Mouse (Mus musculus): ENCODE measurements around the gene Zfp358. TPM values are rescaled to one million over a fixed set of nuclear protein-coding genes. Genes with fewer than 3 reads are reported as not detected.

Zfp358 gene
- total and polyA plus RNA-seq, 3 experiments: 24.9 to 51.3 (median 30.7) TPM

- no peak overlapping the region for H3K4me3 ChIP-seq
- no peak overlapping the region for H3K9ac ChIP-seq (ENCODE audit: low read depth, low read length)
- no peak for DNase-seq
- H3K27me3 ChIP-seq (ENCODE audit: control insufficient read depth, insufficient read depth, low read length): no peaks in the 10 kb centered on the region
- H3K36me3 ChIP-seq (ENCODE audit: control insufficient read depth, insufficient read depth, low read length): no peaks in the 10 kb centered on the region
- intact Hi-C loops (cut with DNase I): no loop called here
- peaks cover 4% of the 10 kb centered on the region for H3K79me2 ChIP-seq (replicated peaks; ENCODE audit: control insufficient read depth, insufficient read depth, low read length)
- WGBS: 94% methylated on average over 44 of the region's 44 CpGs
- no peaks in the 10 kb centered on the region for H3K4me1 ChIP-seq (ENCODE audit: control insufficient read depth, insufficient read depth, low read length)
- H3K27ac ChIP-seq: no peak overlapping the region
- TF ChIP-seq POLR2A (IDR thresholded peaks at IDR 0.05; ENCODE audit: insufficient read depth, low read depth, low read length) (no peak), CTCF (IDR thresholded peaks at IDR 0.05) (no peak), EP300 (IDR thresholded peaks at IDR 0.05; ENCODE audit: insufficient read depth, low read depth, low read length) (no peak)
Measured at GRCm38 (mm10) chr8:3495578-3496427, 2.9 kb downstream of the Zfp358 start.

- H3K36me3 ChIP-seq (ENCODE audit: control insufficient read depth, insufficient read depth, low read length): no peaks in the 10 kb centered on the region
- H3K27me3 ChIP-seq (ENCODE audit: control insufficient read depth, insufficient read depth, low read length): no peaks in the 10 kb centered on the region
- TF ChIP-seq EP300 (IDR thresholded peaks at IDR 0.05; ENCODE audit: insufficient read depth, low read depth, low read length): no peak
- no peak for TF ChIP-seq CTCF (IDR thresholded peaks at IDR 0.05)
- TF ChIP-seq POLR2A (IDR thresholded peaks at IDR 0.05; ENCODE audit: insufficient read depth, low read depth, low read length): no peak
- intact Hi-C loops (cut with DNase I): no loop called here
- H3K27ac ChIP-seq: no peak overlapping the region
- peaks cover 2% of the 10 kb centered on the region for H3K4me1 ChIP-seq (ENCODE audit: control insufficient read depth, insufficient read depth, low read length)
- no peak overlapping the region for H3K4me3 ChIP-seq
- DNase-seq: no peak
- no peak overlapping the region for H3K9ac ChIP-seq (ENCODE audit: low read depth, low read length)
- H3K79me2 ChIP-seq (replicated peaks; ENCODE audit: control insufficient read depth, insufficient read depth, low read length): peaks cover 4% of the 10 kb centered on the region
- WGBS: 91% methylated on average over 15 of the region's 15 CpGs
Measured at GRCm38 (mm10) chr8:3496428-3496748, 3.5 kb downstream of the Zfp358 start.

GRCm38 (mm10) chr8:3498583-3498982 is 5.6 kb downstream of the Zfp358 start:
- H3K27me3 ChIP-seq (ENCODE audit: control insufficient read depth, insufficient read depth, low read length): no peaks in the 10 kb centered on the region

GRCm38 (mm10) chr8:3499751-3500150 is 6.8 kb downstream of the Zfp358 start:
- intact Hi-C loops (cut with DNase I): loop anchor here (1.0 kb wide), 1 partner anchor 17 kb away; no protein-coding TSS in a partner anchor
- H3K27me3 ChIP-seq (ENCODE audit: control insufficient read depth, insufficient read depth, low read length): no peaks in the 10 kb centered on the region
- H3K4me1 ChIP-seq (ENCODE audit: control insufficient read depth, insufficient read depth, low read length): peaks cover 2% of the 10 kb centered on the region
- peaks cover 1% of the 10 kb centered on the region; the same call in 1 of the 2 replicates for H3K79me2 ChIP-seq (replicated peaks; ENCODE audit: control insufficient read depth, insufficient read depth, low read length)
- H3K4me3 ChIP-seq: peak overlapping the region; percentile 87
- no peaks in the 10 kb centered on the region for H3K36me3 ChIP-seq (ENCODE audit: control insufficient read depth, insufficient read depth, low read length)
- H3K9ac ChIP-seq (ENCODE audit: low read depth, low read length): peak overlapping the region; percentile 85
- TF ChIP-seq EP300 (IDR thresholded peaks at IDR 0.05; ENCODE audit: insufficient read depth, low read depth, low read length) (no peak), POLR2A (IDR thresholded peaks at IDR 0.05; ENCODE audit: insufficient read depth, low read depth, low read length) (no peak), CTCF (IDR thresholded peaks at IDR 0.05) (no peak)
- no peak for DNase-seq
- 2% methylated on average over 8 of the region's 8 CpGs for WGBS
- H3K27ac ChIP-seq: peak overlapping the region; percentile 94

More at GRCm38 (mm10) chr8:3498583-3498982, 5.6 kb downstream of the Zfp358 start:
- TF ChIP-seq CTCF (IDR thresholded peaks at IDR 0.05) (no peak), POLR2A (IDR thresholded peaks at IDR 0.05; ENCODE audit: insufficient read depth, low read depth, low read length) (no peak), EP300 (IDR thresholded peaks at IDR 0.05; ENCODE audit: insufficient read depth, low read depth, low read length) (no peak)
- Histone ChIP-seq H3K36me3 (ENCODE audit: control insufficient read depth, insufficient read depth, low read length) (no peaks in the 10 kb centered on the region), H3K4me1 (ENCODE audit: control insufficient read depth, insufficient read depth, low read length) (peaks cover 2% of the 10 kb centered on the region), H3K27ac (no peak overlapping the region), H3K79me2 (replicated peaks; ENCODE audit: control insufficient read depth, insufficient read depth, low read length) (peaks cover 1% of the 10 kb centered on the region; the same call in 1 of the 2 replicates), H3K4me3 (no peak overlapping the region), H3K9ac (ENCODE audit: low read depth, low read length) (no peak overlapping the region)
- intact Hi-C loops (cut with DNase I): no loop called here
- no peak for DNase-seq
- WGBS: 84% methylated on average over 3 of the region's 3 CpGs

- Histone ChIP-seq H3K4me3 (peak within 1 kb of the TSS; percentile 87), H3K27me3 (ENCODE audit: control insufficient read depth, insufficient read depth, low read length) (no peaks in the 10 kb centered on the region), H3K4me1 (ENCODE audit: control insufficient read depth, insufficient read depth, low read length) (peaks cover 2% of the 10 kb centered on the region), H3K9ac (ENCODE audit: low read depth, low read length) (peak within 1 kb of the TSS; percentile 94), H3K79me2 (replicated peaks; ENCODE audit: control insufficient read depth, insufficient read depth, low read length) (peaks cover 1% of the 10 kb centered on the region; the same call in 1 of the 2 replicates), H3K36me3 (ENCODE audit: control insufficient read depth, insufficient read depth, low read length) (no peaks in the 10 kb centered on the region), H3K27ac (peak within 1 kb of the TSS; percentile 94)
- under 1% methylated on average over 70 of the region's 70 CpGs for WGBS
- TF ChIP-seq CTCF (IDR thresholded peaks at IDR 0.05) (no peak), EP300 (IDR thresholded peaks at IDR 0.05; ENCODE audit: insufficient read depth, low read depth, low read length) (peak; percentile 59; the same call in 1 of the 2 replicates), POLR2A (IDR thresholded peaks at IDR 0.05; ENCODE audit: insufficient read depth, low read depth, low read length) (peak; percentile 92)
- intact Hi-C loops (cut with DNase I): loop anchor here (1.0 kb wide), 1 partner anchor 16 kb away; no protein-coding TSS in a partner anchor
- DNase-seq: peak; percentile 98 to 99
Measured at GRCm38 (mm10) chr8:3500235-3501090, 7.5 kb downstream of the Zfp358 start, which contains the start of gene Mcoln1. Gene Mcoln1 (plus strand): TSS chr8:3500457.
